Mouse (Mus musculus) heart, adult 8-10 months (tissue): ENCODE data around the gene Zfp938. TPM values are rescaled to one million over a fixed set of nuclear protein-coding genes. Genes with fewer than 3 reads are reported as not detected.
A peak's percentile ranks its signal among the peaks of the same experiment; 100 is the strongest.

Experiments used
- DNase-seq: peaks from one replicate; pipeline ENCODE4 v3.0.0; 2022; ENCODE audit warnings: low spot score
- total RNA-seq, 4 experiments: library from RNA; stranded (reverse); gene quantifications; 2 replicates each; pipeline ENCODE4 v1.2.4; 2022

The Zfp938 gene
- 1 to 10 TPM; 4.4 to 6.1 (median 5.6) TPM for total RNA-seq

DNA sequence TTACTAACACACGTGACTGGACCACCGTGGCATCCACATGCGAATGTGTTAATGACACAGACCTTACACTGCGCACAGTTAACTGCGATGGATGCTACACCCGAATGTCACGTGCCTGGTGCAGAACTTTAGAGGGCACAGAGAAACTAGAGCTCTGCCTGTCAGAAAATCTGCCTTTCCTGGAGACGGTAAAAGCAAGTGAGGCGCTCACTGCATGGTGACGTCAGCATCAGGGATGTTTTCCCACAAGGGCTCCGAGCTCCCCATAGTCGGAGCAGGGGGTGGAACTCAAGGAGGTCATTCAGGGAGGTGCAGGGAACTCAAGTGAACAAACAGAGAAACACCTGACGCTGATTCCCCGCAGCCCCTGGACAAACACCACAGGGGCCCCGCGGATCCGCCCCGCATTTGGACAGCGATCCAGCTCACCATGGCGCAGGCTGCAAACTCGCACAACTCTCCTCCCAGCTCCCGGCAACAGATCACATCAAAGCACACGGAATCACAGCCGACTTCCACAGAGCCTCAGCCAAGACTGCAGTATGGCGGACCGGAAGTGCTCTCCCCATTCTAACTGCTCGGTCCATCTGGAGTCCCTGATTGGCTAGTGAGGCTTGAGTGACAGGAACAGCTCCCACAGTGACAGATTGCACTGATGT lies at the start of gene Zfp938:
Gene Zfp938, minus strand, starts transcription at position 539 of the 659 bp plus-strand sequence.
- peak; percentile 83 for DNase-seq

DNA sequence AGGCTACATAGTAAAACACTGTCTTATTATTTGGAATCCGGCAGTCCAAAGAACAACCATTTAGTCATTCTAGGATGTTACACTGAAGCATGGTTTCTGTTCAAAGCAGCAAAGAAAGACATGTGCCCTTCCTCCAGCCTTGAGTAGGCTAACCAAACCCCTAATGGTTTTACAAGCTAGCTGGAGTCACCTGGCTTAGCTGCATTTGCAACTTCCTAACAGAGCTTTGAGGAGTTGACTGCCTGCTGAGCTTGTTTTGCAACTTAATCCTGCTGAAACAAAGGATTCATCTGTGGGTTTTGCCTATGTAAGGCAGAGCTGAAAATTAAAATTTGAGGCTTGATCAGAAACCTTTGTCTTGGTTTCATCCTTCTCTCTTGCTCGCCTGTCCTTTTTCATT lies 16.3 kb upstream of the Zfp938 start:
- DNase-seq: no peak

DNA sequence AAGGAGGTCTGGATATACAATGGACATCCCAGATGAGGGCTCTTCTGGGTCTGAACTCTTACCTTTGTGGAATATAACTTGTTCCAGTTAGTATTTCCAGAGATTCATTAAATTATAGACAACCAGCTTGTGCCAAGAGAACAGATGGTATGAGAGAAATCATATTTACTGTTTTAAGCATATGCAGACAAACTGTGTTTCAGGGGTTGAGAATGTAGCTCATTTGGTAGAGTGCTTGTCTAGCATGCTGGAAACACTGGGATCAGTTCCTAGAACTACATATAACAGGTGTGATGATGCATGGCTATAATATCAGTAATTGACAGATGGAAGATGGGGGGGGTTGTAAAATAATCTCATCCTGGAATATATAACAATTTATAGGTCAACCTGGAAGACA lies 3.9 kb upstream of the Zfp938 start:
- no peak for DNase-seq

DNA sequence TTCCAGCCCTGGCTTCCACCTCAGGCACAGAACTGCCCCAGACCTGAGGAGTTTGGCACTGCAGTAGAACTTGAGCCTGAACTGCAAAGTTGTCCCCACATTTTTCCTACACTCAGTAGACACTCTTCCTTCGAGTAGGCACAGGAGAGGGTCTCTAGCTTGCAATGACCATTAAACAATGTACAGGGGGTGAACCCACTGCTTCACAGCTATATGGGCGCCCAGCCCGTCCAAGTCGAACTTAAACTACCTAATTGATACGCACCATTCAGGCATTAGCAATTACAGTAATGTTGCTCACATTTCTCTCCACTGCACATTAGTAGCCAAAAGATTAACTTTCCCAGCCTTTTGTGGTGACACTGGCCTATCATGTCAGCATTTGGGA lies 315 bp upstream of the Zfp938 start:
- no peak for DNase-seq

DNA sequence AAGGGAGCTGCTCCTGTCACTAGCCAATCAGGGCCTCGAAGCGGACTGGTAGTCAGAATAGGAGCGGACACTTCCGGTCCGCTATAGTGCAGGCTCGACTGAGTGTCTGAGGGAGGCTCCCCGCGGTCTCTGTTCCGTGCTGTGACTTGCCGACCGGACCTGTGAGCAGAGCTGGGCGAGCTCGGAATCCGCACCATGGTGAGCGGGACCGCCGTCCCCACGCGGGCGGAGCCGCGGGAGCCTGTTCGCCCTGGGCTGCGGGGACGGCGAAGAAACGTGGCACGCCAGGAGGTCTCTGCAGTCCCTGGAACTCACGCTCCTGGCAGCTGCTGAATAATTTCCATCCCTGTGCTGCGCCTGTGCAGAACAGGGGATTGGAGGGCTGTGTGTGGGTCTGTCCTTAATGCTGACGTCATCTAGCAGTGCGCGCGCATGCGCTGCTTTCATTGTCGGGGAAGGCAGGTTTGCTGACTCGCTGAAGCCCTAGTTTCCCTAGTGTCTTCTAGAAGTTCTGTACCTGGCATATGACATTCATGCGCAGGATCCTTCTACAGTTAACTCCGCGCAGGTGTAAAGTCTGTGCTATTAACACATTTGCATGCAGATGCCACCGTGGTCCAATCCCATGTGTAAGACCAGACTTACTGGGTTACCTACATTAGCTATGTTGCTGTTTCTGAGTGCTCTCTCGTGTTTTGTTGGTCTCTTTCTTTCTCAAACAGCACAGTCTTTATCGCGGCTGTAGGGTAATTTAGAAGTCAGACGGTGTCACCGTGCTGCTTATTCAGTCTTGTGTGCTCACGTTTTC lies 62.6 kb downstream of the Zfp938 start:
- DNase-seq: peak; percentile 83

Other genes starting within 250 kb of the Zfp938 start
- 1 to 10 TPM; 4.5 to 5.2 (median 5.2) TPM for gene Zfp873, start 193.2 kb downstream of the Zfp938 start, total RNA-seq
- gene BC024063, start 157.9 kb downstream of the Zfp938 start, total RNA-seq: 1 to 10 TPM; 2.2 to 3.1 (median 2.5) TPM
- 1 to 10 TPM; 2.5 to 3.2 (median 2.9) TPM for gene AU041133, start 113.3 kb downstream of the Zfp938 start, total RNA-seq
- gene 4932415D10Rik, start 75.3 kb upstream of the Zfp938 start, total RNA-seq: not detected
- 1 to 10 TPM; 2.2 to 3.3 (median 3.1) TPM for gene Gm4924, start 113.0 kb upstream of the Zfp938 start, total RNA-seq